ENCODE assay signal across 15 mouse cellular contexts in the genomic region with DNA sequence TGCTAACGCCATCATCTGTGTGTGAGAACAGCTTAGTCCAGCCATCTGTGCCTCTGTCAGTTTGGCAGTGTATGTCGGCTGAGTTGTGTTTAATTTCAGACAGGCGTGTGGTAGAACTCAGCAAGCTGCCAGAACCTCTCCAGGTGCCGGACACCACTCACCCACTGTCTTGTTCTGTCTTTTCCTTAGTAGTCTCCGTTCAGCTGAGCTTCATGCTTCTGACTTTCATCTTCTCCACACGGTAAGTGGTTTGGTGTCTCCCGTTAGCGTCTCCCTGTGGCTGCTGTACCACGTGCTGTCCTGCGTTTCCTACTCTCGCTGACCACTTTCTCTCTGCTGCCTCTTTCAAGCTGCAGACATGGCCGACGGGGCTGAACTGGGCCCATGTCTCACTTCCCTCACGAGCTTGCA.
A peak's percentile ranks its signal among the peaks of the same experiment; 100 is the strongest.
DNase-seq lines count a peak whose midpoint lies in the region; ATAC-seq lines count a peak whose summit lies in the region.
"Had no signal": no experiment of that assay in that cellular context is flagged by ENCODE, and none has a peak within 500 bp of the region (broad histone marks: within the 10 kb centered on the region; RNA-seq: fewer than 3 reads in every experiment).

No protein-coding gene starts in this region.

- ATAC-seq in frontal cortex, adult (ENCODE audit: low TSS enrichment): peak; percentile 95

- DNase-seq in layer of hippocampus, adult 11-12 months (ENCODE audit: low spot score): peak; percentile 53
- DNase-seq in layer of hippocampus, postnatal 25 days (ENCODE audit: extremely low spot score in 1 of 2, low spot score in 1 of 2): no peak
- DNase-seq in layer of hippocampus, postnatal 36 days: peak; percentile 31 to 33
- DNase-seq in right cerebral cortex, postnatal 36 days (ENCODE audit: low spot score in 2 of 2): peak; percentile 17 to 39
- no peak for DNase-seq in c-Kit-positive CD71-positive TER-119-positive erythroid progenitor cells, embryonic 14.5 days (ENCODE audit: low spot score)
- no peak for DNase-seq in thymus, postnatal 4 days
- DNase-seq in urinary bladder, postnatal 14 days (ENCODE audit: low spot score): no peak
- DNase-seq: heart, adult 18-20 months; kidney, adult 11 months; kidney, postnatal 36 days; liver; lung, adult 2 months; retina, postnatal 1 day; thymus, postnatal 25 days had no signal

Comparison
In these comparisons a context has a peak if more than half of its experiments do, and no peak if none do; other contexts are left out.
1. DNase-seq: peak in layer of hippocampus, adult 11-12 months (single experiment), layer of hippocampus, postnatal 36 days (2 of 2) and right cerebral cortex, postnatal 36 days (2 of 2); none in layer of hippocampus, postnatal 25 days (0 of 2), c-Kit-positive CD71-positive TER-119-positive erythroid progenitor cells, embryonic 14.5 days (single experiment), thymus, postnatal 4 days (single experiment) and urinary bladder, postnatal 14 days (single experiment).